Mouse (Mus musculus) spleen, adult 2 months (tissue): ENCODE data around the gene Mmp11.

ENCODE experiments used
- CTCF ChIP-seq: fragments of 200-500 bp; IDR thresholded peaks from 2 replicates; pipeline ENCODE4 v1.5.1; 2011; ENCODE audit warnings: mild to moderate bottlenecking, inconsistent platforms; ENCODE audit not compliant: insufficient read depth, insufficient read length, insufficient replicate concordance; ENCODE audit errors: extremely low read depth
- POLR2A ChIP-seq: fragments of 200-500 bp; IDR thresholded peaks from 2 replicates; pipeline ENCODE4 v1.6.1; 2011; ENCODE audit warnings: low read depth, low read length, inconsistent platforms

DNA sequence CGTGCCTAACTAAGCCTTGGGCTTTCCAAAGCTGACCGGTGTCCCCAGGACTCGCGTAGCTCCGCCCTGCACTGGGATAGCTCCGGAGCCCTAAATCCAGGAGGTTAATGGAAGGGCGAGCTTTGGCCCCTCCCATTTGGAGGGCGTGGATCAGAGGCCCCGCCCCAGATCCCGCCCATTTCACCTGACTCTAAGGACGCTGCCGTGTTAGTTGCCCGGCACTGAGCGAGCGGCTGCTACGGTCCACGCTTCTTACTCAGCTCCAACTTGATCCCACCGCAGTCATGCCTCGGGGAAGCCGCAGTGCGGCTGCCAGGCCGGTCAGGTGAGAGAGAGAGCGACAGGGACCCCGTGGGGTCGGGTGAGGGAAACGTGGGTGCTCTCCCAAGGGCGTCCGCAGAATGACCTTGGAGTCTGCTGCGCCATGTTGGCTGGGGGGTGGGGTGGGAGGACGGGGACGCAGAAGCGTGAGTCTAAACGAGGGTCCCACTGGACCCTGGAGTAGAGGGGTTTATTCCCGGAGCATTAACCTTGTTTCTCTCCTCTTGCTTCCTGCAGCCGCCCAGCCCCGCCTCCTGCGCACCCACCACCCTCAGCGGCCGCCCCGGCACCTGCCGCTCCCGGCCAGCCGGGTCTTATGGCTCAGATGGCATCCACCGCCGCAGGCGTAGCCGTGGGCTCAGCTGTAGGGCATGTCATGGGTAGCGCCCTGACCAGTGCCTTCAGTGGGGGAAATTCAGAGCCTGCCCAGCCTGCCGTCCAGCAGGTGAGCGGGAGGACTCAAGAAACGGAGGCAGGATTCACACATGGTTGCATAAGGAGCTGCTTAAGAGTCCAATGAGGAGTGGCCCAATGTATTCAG is at the start of gene Mmp11:
- TF ChIP-seq CTCF = no peak
- TF ChIP-seq POLR2A = peak; percentile 61
